Mouse (Mus musculus): ENCODE data around the gene Gstt2. TPM values are rescaled to one million over a fixed set of nuclear protein-coding genes. Genes with fewer than 3 reads are reported as not detected.
A peak's percentile ranks its signal among the peaks of the same experiment; 100 is the strongest.
"Not testable (repeated sequence)": the region's sequence is repeated elsewhere in the genome, so short reads cannot be mapped to it uniquely, and the experiment has no call there.

Gstt2 gene
- polyA plus RNA-seq, 1 experiment = 26.3 TPM

DNA sequence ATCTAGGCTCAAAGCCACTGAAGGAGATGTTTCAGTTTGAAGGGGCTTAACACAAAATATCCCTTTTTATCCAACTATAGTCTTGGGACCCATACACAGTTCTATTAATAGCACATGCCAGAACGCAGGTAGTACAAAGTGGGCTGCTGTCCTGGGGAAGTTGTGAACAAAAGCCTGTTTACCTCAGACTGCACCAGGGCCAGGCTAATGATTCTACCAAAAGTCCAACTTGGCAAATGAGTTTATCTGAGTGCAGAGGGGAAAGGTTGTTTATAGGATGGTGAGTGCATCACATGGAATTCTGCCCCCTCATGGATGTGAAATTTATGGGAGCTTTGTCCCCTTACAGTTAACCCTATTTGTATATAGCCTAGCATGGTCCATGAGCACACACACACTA, 7.6 kb upstream of the Gstt2 start:
- TF ChIP-seq POLR2A (IDR thresholded peaks at IDR 0.05; ENCODE audit: insufficient read depth, low read length) (no peak), EP300 (IDR thresholded peaks at IDR 0.05; ENCODE audit: insufficient read depth, low read depth, low read length) (no peak), CTCF (IDR thresholded peaks at IDR 0.05; ENCODE audit: low read depth, low read length) (no peak)
- no peaks in the 10 kb centered on the region for H3K36me3 ChIP-seq (ENCODE audit: control insufficient read depth, insufficient read depth, low read length, poor library complexity, severe bottlenecking)
- peaks cover 2% of the 10 kb centered on the region for H3K4me1 ChIP-seq (ENCODE audit: control insufficient read depth, insufficient read depth, low read length)
- H3K9ac ChIP-seq (ENCODE audit: low read depth, poor library complexity, severe bottlenecking) = no peak overlapping the region
- no peaks in the 10 kb centered on the region for H3K27me3 ChIP-seq (ENCODE audit: control insufficient read depth, insufficient read depth, low read length, poor library complexity, severe bottlenecking)
- no peak overlapping the region for H3K27ac ChIP-seq (ENCODE audit: insufficient read depth, low read length)
- no peak overlapping the region for H3K4me3 ChIP-seq (ENCODE audit: low read depth, low read length)
- H3K9me3 ChIP-seq (replicated peaks; ENCODE audit: control insufficient read depth, insufficient read depth, low read length, poor library complexity, severe bottlenecking) = no peaks in the 10 kb centered on the region

DNA sequence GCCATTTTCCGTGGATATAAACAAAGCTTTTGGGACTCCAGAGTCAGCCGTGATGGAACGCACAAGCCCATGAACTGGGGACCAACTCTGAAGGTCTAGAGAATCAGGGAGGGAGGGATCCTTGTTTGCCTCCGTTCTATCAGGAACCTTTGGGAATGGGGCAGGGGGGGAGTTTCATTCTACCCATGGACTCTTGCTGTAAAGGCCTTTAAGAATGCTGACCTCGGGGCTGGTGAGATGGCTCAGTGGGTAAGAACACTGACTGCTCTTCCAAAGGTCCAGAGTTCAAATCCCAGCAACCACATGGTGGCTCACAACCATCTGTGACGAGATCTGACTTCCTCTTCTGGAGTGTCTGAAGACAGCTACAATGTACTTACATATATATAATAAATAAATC, 6.7 kb upstream of the Gstt2 start:
- not testable (repeated sequence) for H3K36me3 ChIP-seq (ENCODE audit: control insufficient read depth, insufficient read depth, low read length, poor library complexity, severe bottlenecking); H3K27ac ChIP-seq (ENCODE audit: insufficient read depth, low read length); H3K9ac ChIP-seq (ENCODE audit: low read depth, poor library complexity, severe bottlenecking); H3K4me3 ChIP-seq (ENCODE audit: low read depth, low read length); H3K9me3 ChIP-seq (replicated peaks; ENCODE audit: control insufficient read depth, insufficient read depth, low read length, poor library complexity, severe bottlenecking); H3K4me1 ChIP-seq (ENCODE audit: control insufficient read depth, insufficient read depth, low read length); H3K27me3 ChIP-seq (ENCODE audit: control insufficient read depth, insufficient read depth, low read length, poor library complexity, severe bottlenecking)

- Histone ChIP-seq H3K36me3 (ENCODE audit: control insufficient read depth, insufficient read depth, low read length, poor library complexity, severe bottlenecking) (no peaks in the 10 kb centered on the region), H3K4me1 (ENCODE audit: control insufficient read depth, insufficient read depth, low read length) (peaks cover 5% of the 10 kb centered on the region), H3K27me3 (ENCODE audit: control insufficient read depth, insufficient read depth, low read length, poor library complexity, severe bottlenecking) (no peaks in the 10 kb centered on the region), H3K9ac (ENCODE audit: low read depth, poor library complexity, severe bottlenecking) (no peak overlapping the region), H3K27ac (ENCODE audit: insufficient read depth, low read length) (no peak overlapping the region), H3K4me3 (ENCODE audit: low read depth, low read length) (no peak overlapping the region), H3K9me3 (replicated peaks; ENCODE audit: control insufficient read depth, insufficient read depth, low read length, poor library complexity, severe bottlenecking) (no peaks in the 10 kb centered on the region)
- no peak for TF ChIP-seq CTCF (IDR thresholded peaks at IDR 0.05; ENCODE audit: low read depth, low read length)
- no peak for TF ChIP-seq POLR2A (IDR thresholded peaks at IDR 0.05; ENCODE audit: insufficient read depth, low read length)
- TF ChIP-seq EP300 (IDR thresholded peaks at IDR 0.05; ENCODE audit: insufficient read depth, low read depth, low read length) = no peak
Measured at GRCm38 (mm10) chr10:75839092-75839491, 1.9 kb upstream of the Gstt2 start.

GRCm38 (mm10) chr10:75835761-75836531, 1.3 kb downstream of the Gstt2 start:
- H3K27me3 ChIP-seq (ENCODE audit: control insufficient read depth, insufficient read depth, low read length, poor library complexity, severe bottlenecking) = no peaks in the 10 kb centered on the region
- no peaks in the 10 kb centered on the region for H3K36me3 ChIP-seq (ENCODE audit: control insufficient read depth, insufficient read depth, low read length, poor library complexity, severe bottlenecking)
- peak overlapping the region; percentile 77 for H3K27ac ChIP-seq (ENCODE audit: insufficient read depth, low read length)
- H3K4me1 ChIP-seq (ENCODE audit: control insufficient read depth, insufficient read depth, low read length) = peaks cover 5% of the 10 kb centered on the region
- no peak for TF ChIP-seq CTCF (IDR thresholded peaks at IDR 0.05; ENCODE audit: low read depth, low read length)
- TF ChIP-seq EP300 (IDR thresholded peaks at IDR 0.05; ENCODE audit: insufficient read depth, low read depth, low read length) = no peak
- no peak for TF ChIP-seq POLR2A (IDR thresholded peaks at IDR 0.05; ENCODE audit: insufficient read depth, low read length)
- H3K9ac ChIP-seq (ENCODE audit: low read depth, poor library complexity, severe bottlenecking) = peak overlapping the region; percentile 78
- H3K9me3 ChIP-seq (replicated peaks; ENCODE audit: control insufficient read depth, insufficient read depth, low read length, poor library complexity, severe bottlenecking) = no peaks in the 10 kb centered on the region
- H3K4me3 ChIP-seq (ENCODE audit: low read depth, low read length) = peak overlapping the region; percentile 51

GRCm38 (mm10) chr10:75835307-75835706, 1.9 kb downstream of the Gstt2 start:
- peak overlapping the region; percentile 78 for H3K9ac ChIP-seq (ENCODE audit: low read depth, poor library complexity, severe bottlenecking)
- peaks cover 5% of the 10 kb centered on the region for H3K4me1 ChIP-seq (ENCODE audit: control insufficient read depth, insufficient read depth, low read length)
- H3K27ac ChIP-seq (ENCODE audit: insufficient read depth, low read length) = peak overlapping the region; percentile 60
- H3K9me3 ChIP-seq (replicated peaks; ENCODE audit: control insufficient read depth, insufficient read depth, low read length, poor library complexity, severe bottlenecking) = no peaks in the 10 kb centered on the region
- peak overlapping the region; percentile 78 for H3K4me3 ChIP-seq (ENCODE audit: low read depth, low read length)
- H3K36me3 ChIP-seq (ENCODE audit: control insufficient read depth, insufficient read depth, low read length, poor library complexity, severe bottlenecking) = no peaks in the 10 kb centered on the region
- H3K27me3 ChIP-seq (ENCODE audit: control insufficient read depth, insufficient read depth, low read length, poor library complexity, severe bottlenecking) = no peaks in the 10 kb centered on the region
- TF ChIP-seq CTCF (IDR thresholded peaks at IDR 0.05; ENCODE audit: low read depth, low read length) = no peak
- TF ChIP-seq POLR2A (IDR thresholded peaks at IDR 0.05; ENCODE audit: insufficient read depth, low read length) = peak; percentile 71
- peak; percentile 81 for TF ChIP-seq EP300 (IDR thresholded peaks at IDR 0.05; ENCODE audit: insufficient read depth, low read depth, low read length)

DNA sequence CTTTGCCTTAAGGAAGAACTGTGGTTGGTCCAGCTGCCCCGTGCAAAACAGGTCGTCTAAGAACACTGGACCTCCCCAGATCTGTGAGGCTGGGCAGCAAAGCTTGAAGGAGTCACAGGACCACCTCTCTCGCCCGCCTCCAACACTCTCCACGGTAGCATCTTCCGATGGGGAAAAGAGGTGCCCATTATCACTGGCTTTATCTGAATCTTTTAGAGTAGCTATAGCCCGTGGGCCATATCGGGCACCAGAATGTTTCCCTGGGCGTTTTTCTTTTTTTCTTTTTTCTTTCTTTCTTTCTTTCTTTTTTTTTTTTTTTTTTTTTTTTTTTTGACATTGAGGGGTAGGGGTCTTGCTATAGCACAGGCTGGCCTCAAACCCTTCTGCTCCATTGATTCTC, 2.5 kb downstream of the Gstt2 start:
- no peaks in the 10 kb centered on the region for H3K9me3 ChIP-seq (replicated peaks; ENCODE audit: control insufficient read depth, insufficient read depth, low read length, poor library complexity, severe bottlenecking)
- peak overlapping the region; percentile 78 for H3K9ac ChIP-seq (ENCODE audit: low read depth, poor library complexity, severe bottlenecking)
- peaks cover 5% of the 10 kb centered on the region for H3K4me1 ChIP-seq (ENCODE audit: control insufficient read depth, insufficient read depth, low read length)
- H3K27me3 ChIP-seq (ENCODE audit: control insufficient read depth, insufficient read depth, low read length, poor library complexity, severe bottlenecking) = no peaks in the 10 kb centered on the region
- TF ChIP-seq CTCF (IDR thresholded peaks at IDR 0.05; ENCODE audit: low read depth, low read length) = no peak
- TF ChIP-seq EP300 (IDR thresholded peaks at IDR 0.05; ENCODE audit: insufficient read depth, low read depth, low read length) = no peak
- TF ChIP-seq POLR2A (IDR thresholded peaks at IDR 0.05; ENCODE audit: insufficient read depth, low read length) = no peak
- H3K4me3 ChIP-seq (ENCODE audit: low read depth, low read length) = peak overlapping the region; percentile 78
- no peaks in the 10 kb centered on the region for H3K36me3 ChIP-seq (ENCODE audit: control insufficient read depth, insufficient read depth, low read length, poor library complexity, severe bottlenecking)
- peak overlapping the region; percentile 60 for H3K27ac ChIP-seq (ENCODE audit: insufficient read depth, low read length)

Measured in ES-Bruce4 (cell line).